Mouse (Mus musculus): ENCODE data around the gene Tctex1d2.

DNA sequence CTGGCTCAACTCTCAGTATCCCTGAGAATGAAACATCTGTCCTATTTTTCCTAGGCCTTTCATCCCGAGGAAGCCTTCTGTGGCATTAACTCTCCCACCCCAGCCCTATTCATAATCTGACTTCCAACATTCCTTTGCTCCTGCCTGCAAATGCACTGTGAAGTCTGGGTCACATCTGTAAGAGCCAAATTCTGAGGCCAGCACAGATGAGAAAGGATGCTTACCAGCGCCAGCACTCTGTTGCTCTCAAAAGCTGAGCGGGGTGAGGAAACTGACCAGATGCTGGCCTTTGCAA, 23.0 kb upstream of the Tctex1d2 start:
- no peak for TF ChIP-seq CTCF (IDR thresholded peaks at IDR 0.05; ENCODE audit: extremely low read depth, insufficient read length, insufficient replicate concordance, low read depth, low read length)
- no peak for TF ChIP-seq POLR2A (IDR thresholded peaks at IDR 0.05; ENCODE audit: low read depth, low read length)

Measured in small intestine, adult 2 months (tissue).